Mouse (Mus musculus) liver, embryonic 16.5 days (tissue): ENCODE data around the gene Pde11a. TPM values are rescaled to one million over a fixed set of nuclear protein-coding genes. Genes with fewer than 3 reads are reported as not detected.

ENCODE experiments used
- ATAC-seq: fragments of 200-750 bp; cut with Nextera tagmentation; 2 replicates; pipeline ENCODE4 v1.8.0; 2017; ENCODE audit warnings: low read depth, mild to moderate bottlenecking, moderate number of reproducible peaks, moderate library complexity
- H3K27ac ChIP-seq: fragments of 300-500 bp; sonication (generic); 2 replicates; pipeline ENCODE4 v1.5.1; 2014; ENCODE audit warnings: mild to moderate bottlenecking, low read length
- H3K27me3 ChIP-seq: fragments of 300-500 bp; sonication (generic); 2 replicates; pipeline ENCODE4 v1.6.1; 2014; ENCODE audit warnings: low read depth, low read length, mixed read lengths; ENCODE audit not compliant: control insufficient read depth, insufficient read depth
- H3K36me3 ChIP-seq: fragments of 300-500 bp; sonication (generic); 2 replicates; pipeline ENCODE4 v1.6.1; 2014; ENCODE audit warnings: mild to moderate bottlenecking; ENCODE audit not compliant: control insufficient read depth, insufficient read depth
- H3K4me1 ChIP-seq: fragments of 300-500 bp; sonication (generic); 2 replicates; pipeline ENCODE4 v1.6.1; 2014; ENCODE audit warnings: low read depth, low read length, mixed read lengths; ENCODE audit not compliant: control insufficient read depth
- H3K4me2 ChIP-seq: fragments of 300-500 bp; sonication (generic); 2 replicates; pipeline ENCODE4 v1.6.1; 2014; ENCODE audit warnings: low read depth, low read length, mixed read lengths
- H3K4me3 ChIP-seq: fragments of 300-500 bp; sonication (generic); 2 replicates; pipeline ENCODE4 v1.5.1; 2014; ENCODE audit warnings: low read depth, mild to moderate bottlenecking, low read length
- H3K9ac ChIP-seq: fragments of 300-500 bp; sonication (generic); 2 replicates; pipeline ENCODE4 v1.6.1; 2014; ENCODE audit warnings: low read depth, low read length
- H3K9me3 ChIP-seq: fragments of 300-500 bp; sonication (generic); replicated peaks from 2 replicates; pipeline ENCODE4 v1.6.1; 2016; ENCODE audit warnings: low read length; ENCODE audit not compliant: control insufficient read depth
- WGBS: fragments of 180-500 bp; shearing (Covaris S2); extraction: QIAGEN DNeasy Blood & Tissue Kit; methylation state at CpG from one replicate; pipeline ENCODE4 v1.1.7; 2014; ENCODE audit not compliant: insufficient replicate concordance; 5-methylcytosine and 5-hydroxymethylcytosine counted together
- polyA plus RNA-seq: library from polyadenylated mRNA; unstranded; fragments of >200 nt; fragmentation: Nextera tagmentation; extraction: Ambion mirVana; gene quantifications from 2 replicates; pipeline ENCODE4 v1.2.1, GENCODE M21; 2015

Gene Pde11a
- 0.04 and 0.05 TPM in 2 replicates for polyA plus RNA-seq

GRCm38 (mm10) chr2:76338215-76339156 lies at the start of gene Pde11a:
TSS of gene Pde11a (minus strand) at chr2:76338774.
- no peak within 1 kb of the TSS for H3K9ac ChIP-seq

GRCm38 (mm10) chr2:76386531-76386930 lies 48.0 kb upstream of the Pde11a start:
- Histone ChIP-seq H3K9me3 (no peaks in the 10 kb centered on the region), H3K36me3 (peaks cover 3% of the 10 kb centered on the region; the same call in 1 of the 2 replicates), H3K4me1 (no peaks in the 10 kb centered on the region), H3K4me2 (no peak overlapping the region), H3K9ac (no peak overlapping the region), H3K27ac (no peak overlapping the region), H3K27me3 (no peaks in the 10 kb centered on the region), H3K4me3 (no peak overlapping the region)
- ATAC-seq, result no peak

More at GRCm38 (mm10) chr2:76338215-76339156, at the start of gene Pde11a:
- H3K4me3 ChIP-seq, result peak within 1 kb of the TSS; percentile 44
- no peaks in the 10 kb centered on the region for H3K36me3 ChIP-seq
- H3K27me3 ChIP-seq, result peaks cover 6% of the 10 kb centered on the region
- H3K4me2 ChIP-seq, result peak within 1 kb of the TSS; percentile 61
- ATAC-seq, result peak; percentile 58; the same call in 1 of the 2 replicates
- H3K27ac ChIP-seq, result no peak within 1 kb of the TSS
- no peaks in the 10 kb centered on the region for H3K9me3 ChIP-seq
- 14% methylated on average over 41 of the region's 41 CpGs for WGBS
- no peaks in the 10 kb centered on the region for H3K4me1 ChIP-seq

GRCm38 (mm10) chr2:76378646-76379045 lies 40.1 kb upstream of the Pde11a start:
- Histone ChIP-seq H3K9me3 (no peaks in the 10 kb centered on the region), H3K36me3 (peaks cover 25% of the 10 kb centered on the region), H3K4me3 (no peak overlapping the region), H3K27me3 (no peaks in the 10 kb centered on the region), H3K27ac (no peak overlapping the region), H3K4me2 (no peak overlapping the region), H3K4me1 (no peaks in the 10 kb centered on the region), H3K9ac (no peak overlapping the region)
- no peak for ATAC-seq
- WGBS, result 89% methylated on average over 19 of the region's 19 CpGs

GRCm38 (mm10) chr2:76374544-76375206 lies 36.1 kb upstream of the Pde11a start:
- Histone ChIP-seq H3K4me1 (peaks cover 11% of the 10 kb centered on the region), H3K9ac (no peak overlapping the region), H3K9me3 (no peaks in the 10 kb centered on the region), H3K27me3 (no peaks in the 10 kb centered on the region), H3K4me2 (no peak overlapping the region), H3K27ac (no peak overlapping the region), H3K4me3 (no peak overlapping the region), H3K36me3 (peaks cover 17% of the 10 kb centered on the region)
- no peak for ATAC-seq
- 84% methylated on average over 6 of the region's 6 CpGs for WGBS

GRCm38 (mm10) chr2:76372244-76372643 lies 33.7 kb upstream of the Pde11a start:
- WGBS, result 24% methylated on average over 4 of the region's 4 CpGs
- H3K27me3 ChIP-seq, result no peaks in the 10 kb centered on the region
- H3K9me3 ChIP-seq, result no peaks in the 10 kb centered on the region
- H3K4me1 ChIP-seq, result peaks cover 14% of the 10 kb centered on the region
- ATAC-seq, result peak; percentile 64
- no peak overlapping the region for H3K4me2 ChIP-seq
- H3K9ac ChIP-seq, result no peak overlapping the region
- no peak overlapping the region for H3K27ac ChIP-seq
- peaks cover 2% of the 10 kb centered on the region for H3K36me3 ChIP-seq
- no peak overlapping the region for H3K4me3 ChIP-seq

GRCm38 (mm10) chr2:76370656-76370922 lies 32.0 kb upstream of the Pde11a start:
- H3K36me3 ChIP-seq, result peaks cover 2% of the 10 kb centered on the region; the same call in 1 of the 2 replicates
- H3K27me3 ChIP-seq, result no peaks in the 10 kb centered on the region
- 2% methylated on average over 7 of the region's 7 CpGs for WGBS
- peak; percentile 28; the same call in 1 of the 2 replicates for ATAC-seq
- no peaks in the 10 kb centered on the region for H3K9me3 ChIP-seq
- peak overlapping the region; percentile 97 for H3K4me3 ChIP-seq
- H3K9ac ChIP-seq, result peak overlapping the region; percentile 90
- H3K27ac ChIP-seq, result no peak overlapping the region
- peak overlapping the region; percentile 89 for H3K4me2 ChIP-seq
- peaks cover 14% of the 10 kb centered on the region for H3K4me1 ChIP-seq

- peak; percentile 89 for ATAC-seq
- Histone ChIP-seq H3K36me3 (peaks cover 2% of the 10 kb centered on the region; the same call in 1 of the 2 replicates), H3K4me1 (peaks cover 14% of the 10 kb centered on the region), H3K9me3 (no peaks in the 10 kb centered on the region), H3K4me3 (peak within 1 kb of the TSS; percentile 97), H3K9ac (peak within 1 kb of the TSS; percentile 90), H3K27ac (peak within 1 kb of the TSS; percentile 93), H3K4me2 (peak within 1 kb of the TSS; percentile 89), H3K27me3 (no peaks in the 10 kb centered on the region)
- under 1% methylated on average over 61 of the region's 61 CpGs for WGBS
Observed at GRCm38 (mm10) chr2:76369821-76370655, 31.5 kb upstream of the Pde11a start, which contains the start of gene Rbm45. TSS of gene Rbm45 (plus strand) at chr2:76369984.

GRCm38 (mm10) chr2:76368861-76369660 lies 30.5 kb upstream of the Pde11a start:
- no peaks in the 10 kb centered on the region for H3K27me3 ChIP-seq
- peak overlapping the region; percentile 89 for H3K4me2 ChIP-seq
- H3K4me3 ChIP-seq, result peak overlapping the region; percentile 97
- 46% methylated on average over 13 of the region's 13 CpGs for WGBS
- peaks cover 2% of the 10 kb centered on the region; the same call in 1 of the 2 replicates for H3K36me3 ChIP-seq
- peaks cover 14% of the 10 kb centered on the region for H3K4me1 ChIP-seq
- H3K9ac ChIP-seq, result no peak overlapping the region
- no peaks in the 10 kb centered on the region for H3K9me3 ChIP-seq
- H3K27ac ChIP-seq, result no peak overlapping the region
- no peak for ATAC-seq
